8 mouse cellular contexts compared by ENCODE assay signal in the genomic region with DNA sequence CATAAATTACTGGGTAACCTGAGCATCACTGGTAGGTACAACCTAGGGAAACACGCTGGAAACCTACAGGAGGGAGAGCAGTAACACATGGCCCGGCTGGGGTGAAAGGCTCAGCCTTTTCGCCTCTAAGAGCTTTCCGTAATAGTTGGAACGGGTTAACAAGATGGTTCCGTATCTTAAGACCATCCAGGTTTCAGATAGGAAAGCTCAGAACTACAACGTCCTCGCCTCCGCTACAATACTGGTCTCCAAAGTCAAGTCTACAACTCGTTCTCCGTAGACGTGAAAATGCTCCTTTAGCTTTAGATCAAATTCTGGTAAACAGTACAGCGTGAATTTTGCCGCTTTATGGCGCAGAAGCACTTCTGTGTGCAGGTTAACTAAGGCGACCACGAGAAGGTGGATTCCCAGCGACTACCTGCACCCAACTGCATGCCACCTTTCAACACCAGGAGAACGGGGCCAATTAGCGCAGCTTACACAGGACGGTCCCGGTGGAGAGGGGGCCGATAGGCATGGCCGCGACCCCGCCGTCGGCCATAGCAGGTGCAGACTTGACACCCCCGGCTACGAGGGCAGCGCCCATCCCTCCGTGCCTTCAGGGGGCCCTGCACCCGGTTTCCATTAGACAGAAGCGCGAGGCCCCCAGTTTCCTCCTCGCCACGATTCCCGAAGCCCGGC. TPM values are rescaled to one million over a fixed set of nuclear protein-coding genes. Genes with fewer than 3 reads are reported as not detected.
DNase-seq lines count a peak whose midpoint lies in the region; ATAC-seq and TF ChIP-seq lines count a peak whose summit lies in the region.

No protein-coding gene starts in this region.

- H3K36me3 ChIP-seq in heart, embryonic 13.5 days: peaks cover 27% of the 10 kb centered on the region
- peaks cover 50% of the 10 kb centered on the region for H3K36me3 ChIP-seq in G1E (replicated peaks)
- H3K36me3 ChIP-seq in forebrain, embryonic 13.5 days (ENCODE audit: poor library complexity, severe bottlenecking): peaks cover 32% of the 10 kb centered on the region
- peaks cover 22% of the 10 kb centered on the region for H3K36me3 ChIP-seq in limb, embryonic 15.5 days
- peaks cover 9% of the 10 kb centered on the region for H3K36me3 ChIP-seq in splenic B cell, adult 2 months (ENCODE audit: control insufficient read depth, insufficient read depth, low read length, poor library complexity, severe bottlenecking)

- peak overlapping the region; percentile 94 for H3K4me2 ChIP-seq in heart, embryonic 13.5 days
- H3K4me2 ChIP-seq in forebrain, embryonic 13.5 days: peak overlapping the region; percentile 93
- peak overlapping the region; percentile 83 for H3K4me2 ChIP-seq in limb, embryonic 15.5 days

- H3K27me3 ChIP-seq in heart, embryonic 13.5 days (replicated peaks): no peaks in the 10 kb centered on the region
- H3K27me3 ChIP-seq in G1E (ENCODE audit: insufficient read depth, low read length): no peaks in the 10 kb centered on the region
- no peaks in the 10 kb centered on the region for H3K27me3 ChIP-seq in forebrain, embryonic 13.5 days
- H3K27me3 ChIP-seq in limb, embryonic 15.5 days: no peaks in the 10 kb centered on the region
- no peaks in the 10 kb centered on the region for H3K27me3 ChIP-seq in splenic B cell, adult 2 months (ENCODE audit: control insufficient read depth, insufficient read depth, low read length, poor library complexity, severe bottlenecking)

- ATAC-seq in heart, embryonic 13.5 days (ENCODE audit: extremely low read depth, insufficient number of reproducible peaks, low FRiP score, low TSS enrichment): no peak
- ATAC-seq in G1E (ENCODE audit: extremely low read depth, insufficient number of reproducible peaks, low FRiP score, poor library complexity, severe bottlenecking): no peak
- ATAC-seq in forebrain, embryonic 13.5 days: peak; percentile 19
- ATAC-seq in limb, embryonic 15.5 days (ENCODE audit: insufficient number of reproducible peaks, low FRiP score, low TSS enrichment, low read depth): no peak

- intact Hi-C loops in heart, postnatal 14 days (cut with DNase I): loop anchor here (2.0 kb wide), 1 partner anchor 80 kb away; the partner anchor contains the start of gene Ing1

- under 1% methylated on average over 39 of the region's 39 CpGs for WGBS in heart, embryonic 13.5 days
- WGBS in forebrain, embryonic 13.5 days: under 1% methylated on average over 39 of the region's 39 CpGs
- WGBS in limb, embryonic 15.5 days: under 1% methylated on average over 39 of the region's 39 CpGs

- no peaks in the 10 kb centered on the region for H3K9me3 ChIP-seq in heart, embryonic 13.5 days
- no peaks in the 10 kb centered on the region for H3K9me3 ChIP-seq in G1E (replicated peaks)
- no peaks in the 10 kb centered on the region for H3K9me3 ChIP-seq in forebrain, embryonic 13.5 days (replicated peaks)
- H3K9me3 ChIP-seq in limb, embryonic 15.5 days: no peaks in the 10 kb centered on the region

- H3K4me1 ChIP-seq in heart, embryonic 13.5 days: peaks cover 54% of the 10 kb centered on the region
- peaks cover 47% of the 10 kb centered on the region for H3K4me1 ChIP-seq in G1E (ENCODE audit: insufficient read depth, low read depth, low read length)
- peaks cover 38% of the 10 kb centered on the region for H3K4me1 ChIP-seq in forebrain, embryonic 13.5 days
- H3K4me1 ChIP-seq in limb, embryonic 15.5 days: peaks cover 47% of the 10 kb centered on the region

- H3K9ac ChIP-seq in heart, embryonic 13.5 days: peak overlapping the region; percentile 97
- peak overlapping the region; percentile 96 for H3K9ac ChIP-seq in forebrain, embryonic 13.5 days
- H3K9ac ChIP-seq in limb, embryonic 15.5 days: peak overlapping the region; percentile 93

- no peak for DNase-seq in heart, postnatal 14 days
- DNase-seq in G1E (ENCODE audit: low spot score): no peak
- peak; percentile 63 for DNase-seq in splenic B cell, adult 2 months (ENCODE audit: low read depth, low spot score)
- no peak for DNase-seq in cerebellum, adult 11 months
- no peak for DNase-seq in right cerebral cortex, adult 18-20 months

- H3K27ac ChIP-seq in heart, embryonic 13.5 days (replicated peaks): peak overlapping the region; percentile 99
- H3K27ac ChIP-seq in forebrain, embryonic 13.5 days: peak overlapping the region; percentile 99
- H3K27ac ChIP-seq in limb, embryonic 15.5 days: peak overlapping the region; percentile 98

- H3K4me3 ChIP-seq in heart, embryonic 13.5 days: peak overlapping the region; percentile 97
- peak overlapping the region; percentile 100 for H3K4me3 ChIP-seq in G1E (ENCODE audit: low read depth, low read length)
- H3K4me3 ChIP-seq in forebrain, embryonic 13.5 days: peak overlapping the region; percentile 92
- peak overlapping the region; percentile 99 for H3K4me3 ChIP-seq in limb, embryonic 15.5 days

- TF ChIP-seq CTCF in G1E (IDR thresholded peaks at IDR 0.05; ENCODE audit: low read depth, low read length): no peak

RNA-seq across cellular contexts. Expression of gene Ankrd10, which starts 1.1 kb away (rescaled TPM):
- 51.4 and 55.3 TPM in 2 replicates for polyA plus RNA-seq in heart, embryonic 13.5 days (2015; fragmentation: Nextera tagmentation; extraction: Ambion mirVana)
- 10 to 100 TPM; 37.2 to 38.0 TPM for total RNA-seq in heart, postnatal 14 days (2021)
- 71.8 TPM in 2 replicates for total RNA-seq in G1E (2014; fragmentation: Nextera tagmentation)
- 72.0 and 80.6 TPM in 2 replicates for total RNA-seq in G1E (2017)
- polyA plus RNA-seq in G1E (2012): 53.4 and 69.1 TPM in 2 replicates
- 113 and 117 TPM in 2 replicates for polyA plus RNA-seq in forebrain, embryonic 13.5 days (2015; fragmentation: Nextera tagmentation; extraction: Ambion mirVana)
- 83.0 and 88.2 TPM in 2 replicates for polyA plus RNA-seq in limb, embryonic 15.5 days (2015; fragmentation: Nextera tagmentation; extraction: Ambion mirVana)
